Mouse (Mus musculus) MEL (cell line): ENCODE measurements around the gene Zbtb7b. TPM values are rescaled to one million over a fixed set of nuclear protein-coding genes. Genes with fewer than 3 reads are reported as not detected.

Experiments
- DNase-seq: peaks from one replicate; pipeline ENCODE4 v3.0.0; 2011; ENCODE audit warnings: low read depth, low spot score
- H3K27ac ChIP-seq: 2 replicates; pipeline ENCODE4 v1.5.1; 2012; ENCODE audit warnings: low read depth, mild to moderate bottlenecking, control low read depth, low read length, moderate library complexity; ENCODE audit not compliant: control insufficient read depth
- H3K27me3 ChIP-seq, 2 experiments: fragments of 150-350 bp in 1 of 2; sonication (generic) in 1 of 2; 2 replicates each; pipeline ENCODE4 v1.6.1; 2012; ENCODE audit warnings: low read length in 2 of 2, mild to moderate bottlenecking in 2 of 2, improper control_type of control experiment in 1 of 2, moderate library complexity in 1 of 2; ENCODE audit not compliant: insufficient read depth in 2 of 2, control insufficient read depth in 1 of 2
- H3K36me3 ChIP-seq, 2 experiments: 2 replicates each; pipeline ENCODE4 v1.6.1; 2012 to 2014; ENCODE audit warnings: low read length in 2 of 2, improper control_type of control experiment in 1 of 2, inconsistent platforms in 1 of 2, mild to moderate bottlenecking in 1 of 2; ENCODE audit not compliant: insufficient read depth in 2 of 2, control insufficient read depth in 1 of 2
- H3K4me1 ChIP-seq, 2 experiments: fragments of 150-350 bp in 1 of 2; sonication (generic) in 1 of 2; 2 replicates each; pipeline ENCODE4 v1.6.1; 2012; ENCODE audit warnings: low read length in 2 of 2, improper control_type of control experiment in 1 of 2, mild to moderate bottlenecking in 1 of 2; ENCODE audit not compliant: insufficient read depth in 2 of 2, control insufficient read depth in 1 of 2
- H3K4me3 ChIP-seq, 2 experiments: fragments of 150-350 bp in 1 of 2; sonication (generic) in 1 of 2; 2 replicates each; pipeline ENCODE4 v1.5.1; 2012; ENCODE audit warnings: low read depth in 2 of 2, low read length in 2 of 2, mild to moderate bottlenecking in 2 of 2, moderate library complexity in 2 of 2, control low read depth in 1 of 2, improper control_type of control experiment in 1 of 2; ENCODE audit not compliant: control insufficient read depth in 1 of 2, insufficient read depth in 1 of 2
- H3K79me2 ChIP-seq: 2 replicates; pipeline ENCODE4 v1.6.1; 2012; ENCODE audit warnings: mild to moderate bottlenecking, low read length, moderate library complexity; ENCODE audit not compliant: control insufficient read depth, poor library complexity, insufficient read depth
- H3K9ac ChIP-seq: 2 replicates; pipeline ENCODE4 v1.6.1; 2012; ENCODE audit warnings: low read depth, mild to moderate bottlenecking, control low read depth, low read length, moderate library complexity; ENCODE audit not compliant: control insufficient read depth, poor library complexity, severe bottlenecking
- H3K9me3 ChIP-seq: fragments of 150-350 bp; sonication (generic); replicated peaks from 2 replicates; pipeline ENCODE4 v1.6.1; 2012; ENCODE audit warnings: mild to moderate bottlenecking, low read length, improper control_type of control experiment, moderate library complexity; ENCODE audit not compliant: insufficient read depth
- BHLHE40 ChIP-seq: IDR thresholded peaks from 2 replicates; pipeline ENCODE4 v1.6.1; 2012; ENCODE audit warnings: low read depth, mild to moderate bottlenecking, inconsistent platforms, low read length, improper control_type of control experiment, borderline replicate concordance
- CHD1 ChIP-seq: IDR thresholded peaks from 2 replicates; pipeline ENCODE4 v1.6.1; 2012; ENCODE audit warnings: low read depth, mild to moderate bottlenecking, inconsistent platforms, low read length, improper control_type of control experiment
- CHD2 ChIP-seq: IDR thresholded peaks from 2 replicates; pipeline ENCODE4 v1.6.1; 2011; ENCODE audit warnings: low read length, improper control_type of control experiment
- CTCF ChIP-seq, 3 experiments: IDR thresholded peaks in 2 of 3; conservative IDR thresholded peaks in 1 of 3; 2 replicates each; pipeline ENCODE4 v1.5.1; 2011 to 2012; ENCODE audit warnings: low read length in 3 of 3, low read depth in 2 of 3, mild to moderate bottlenecking in 2 of 3, improper control_type of control experiment in 1 of 3, inconsistent platforms in 1 of 3, mixed read lengths in 1 of 3, moderate library complexity in 1 of 3; ENCODE audit not compliant: control insufficient read depth in 1 of 3, insufficient read depth in 1 of 3, poor library complexity in 1 of 3, severe bottlenecking in 1 of 3
- ELF1 ChIP-seq: IDR thresholded peaks from 2 replicates; pipeline ENCODE4 v1.6.1; 2014; ENCODE audit warnings: low read depth, mild to moderate bottlenecking, inconsistent platforms, low read length, improper control_type of control experiment, moderate library complexity
- EP300 ChIP-seq, 2 experiments: IDR thresholded peaks; 2 replicates each; pipeline ENCODE4 v1.6.1; 2011; ENCODE audit warnings: improper control_type of control experiment in 2 of 2, low read length in 2 of 2, low read depth in 1 of 2, mild to moderate bottlenecking in 1 of 2
- GABPA ChIP-seq: IDR thresholded peaks from 2 replicates; pipeline ENCODE4 v1.6.1; 2012; ENCODE audit warnings: low read depth, mild to moderate bottlenecking, inconsistent platforms, low read length, improper control_type of control experiment, moderate library complexity
- GATA1 ChIP-seq: IDR thresholded peaks from 2 replicates; pipeline ENCODE4 v1.6.1; 2011; ENCODE audit warnings: low read depth, low read length, improper control_type of control experiment
- HCFC1 ChIP-seq: IDR thresholded peaks from 2 replicates; pipeline ENCODE4 v1.6.1; 2012; ENCODE audit warnings: low read depth, mild to moderate bottlenecking, inconsistent platforms, low read length, improper control_type of control experiment, moderate library complexity
- JUND ChIP-seq: IDR thresholded peaks from 2 replicates; pipeline ENCODE4 v1.6.1; 2011; ENCODE audit warnings: low read depth, mild to moderate bottlenecking, improper control_type of control experiment, low read length
- MAFK ChIP-seq: IDR thresholded peaks from 2 replicates; pipeline ENCODE4 v1.6.1; 2011; ENCODE audit warnings: low read depth, mild to moderate bottlenecking, low read length, improper control_type of control experiment, borderline replicate concordance
- MEF2A ChIP-seq: IDR thresholded peaks from 2 replicates; pipeline ENCODE4 v1.6.1; 2014; ENCODE audit warnings: low read depth, mild to moderate bottlenecking, inconsistent platforms, low read length, improper control_type of control experiment; ENCODE audit not compliant: poor library complexity, insufficient replicate concordance, severe bottlenecking; ENCODE audit errors: extremely low read depth
- NELFE ChIP-seq: IDR thresholded peaks from 2 replicates; pipeline ENCODE4 v1.6.1; 2011; ENCODE audit warnings: low read depth, low read length, improper control_type of control experiment
- NRF1 ChIP-seq: IDR thresholded peaks from 2 replicates; pipeline ENCODE4 v1.6.1; 2014; ENCODE audit warnings: low read depth, mild to moderate bottlenecking, inconsistent platforms, low read length, improper control_type of control experiment, moderate library complexity; ENCODE audit not compliant: poor library complexity, insufficient read depth, severe bottlenecking
- POLR2A ChIP-seq, 2 experiments: IDR thresholded peaks; 2 replicates each; pipeline ENCODE4 v1.6.1; 2011 to 2012; ENCODE audit warnings: low read length in 2 of 2, mild to moderate bottlenecking in 2 of 2, control low read depth in 1 of 2, improper control_type of control experiment in 1 of 2, low read depth in 1 of 2, moderate library complexity in 1 of 2; ENCODE audit not compliant: control insufficient read depth in 1 of 2, insufficient read depth in 1 of 2, poor library complexity in 1 of 2
- RAD21 ChIP-seq: IDR thresholded peaks from 2 replicates; pipeline ENCODE4 v1.6.1; 2011; ENCODE audit warnings: mild to moderate bottlenecking, low read depth, low read length, improper control_type of control experiment
- TAL1 ChIP-seq: IDR thresholded peaks from 2 replicates; pipeline ENCODE4 v1.6.1; 2012; ENCODE audit warnings: mild to moderate bottlenecking, inconsistent platforms, low read length, moderate library complexity, mixed read lengths
- TCF12 ChIP-seq: IDR thresholded peaks from 2 replicates; pipeline ENCODE4 v1.6.1; 2014; ENCODE audit warnings: low read depth, mild to moderate bottlenecking, inconsistent platforms, low read length, improper control_type of control experiment, moderate library complexity
- UBTF ChIP-seq: IDR thresholded peaks from 2 replicates; pipeline ENCODE4 v1.6.1; 2012; ENCODE audit warnings: low read depth, mild to moderate bottlenecking, inconsistent platforms, low read length, improper control_type of control experiment, moderate library complexity, borderline replicate concordance; ENCODE audit not compliant: insufficient read depth
- USF2 ChIP-seq, 2 experiments: IDR thresholded peaks; 2 replicates each; pipeline ENCODE4 v1.6.1; 2011 to 2012; ENCODE audit warnings: improper control_type of control experiment in 2 of 2, low read length in 2 of 2, borderline replicate concordance in 1 of 2, inconsistent platforms in 1 of 2, low read depth in 1 of 2, mild to moderate bottlenecking in 1 of 2; ENCODE audit not compliant: insufficient read depth in 1 of 2
- ZKSCAN1 ChIP-seq: IDR thresholded peaks from 2 replicates; pipeline ENCODE4 v1.6.1; 2012; ENCODE audit warnings: low read depth, mild to moderate bottlenecking, inconsistent platforms, low read length, improper control_type of control experiment, moderate library complexity
- polyA plus RNA-seq, 2 experiments: library from polyadenylated mRNA; stranded (reverse) in 1 of 2; unstranded in 1 of 2; fragments of >175 nt in 1 of 2; fragments of >200 nt in 1 of 2; gene quantifications; 2 replicates each; pipeline versions ENCODE4 v1.2.1 to v1.2.4; 2012; ENCODE audit warnings: low replicate concordance in 2 of 2, low read depth in 1 of 2; ENCODE audit not compliant: insufficient read length in 2 of 2, insufficient read depth in 1 of 2, missing spikeins in 1 of 2
- total RNA-seq: library from RNA; depleted of rRNA; stranded (reverse); fragments of 300-350 nt; gene quantifications from 2 replicates; pipeline ENCODE4 v1.2.3, GENCODE M21; 2012

Zbtb7b gene
- total and polyA plus RNA-seq, 3 experiments, result 8.5 to 20.1 TPM; not detected in 1

DNA sequence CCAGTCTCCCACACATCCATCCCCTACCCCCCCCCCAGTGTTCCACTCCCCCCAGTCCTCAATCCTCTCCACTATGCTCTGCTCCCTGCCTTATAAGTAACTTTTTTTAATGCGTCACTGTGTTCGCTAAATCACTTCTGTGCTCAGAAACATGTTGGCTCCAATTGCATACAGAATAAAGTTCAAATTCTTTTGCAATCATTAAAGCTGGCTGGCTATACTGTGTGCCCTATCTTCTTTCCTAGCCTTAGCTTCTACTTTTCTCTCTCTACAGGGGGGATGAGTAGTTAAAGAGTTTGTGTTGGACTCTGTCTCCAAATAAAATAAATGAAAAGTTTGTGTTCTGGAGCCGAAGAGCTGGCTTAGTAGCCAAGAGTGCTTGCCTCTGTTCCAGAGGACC is 15.1 kb upstream of the Zbtb7b start:
- no peak for TF ChIP-seq CHD1
- TF ChIP-seq JUND, result no peak
- TF ChIP-seq ZKSCAN1, result no peak
- no peak for TF ChIP-seq RAD21
- no peak for TF ChIP-seq EP300 (IDR thresholded peaks at IDR 0.05; ENCODE audit: low read depth in 1 of 2, low read length in 2 of 2)
- TF ChIP-seq TAL1, result no peak
- TF ChIP-seq GATA1, result no peak
- TF ChIP-seq ELF1, result no peak
- TF ChIP-seq CTCF (IDR thresholded peaks at IDR 0.05 in 2 of 3, conservative IDR thresholded peaks at IDR 0.05 in 1 of 3; ENCODE audit: control insufficient read depth in 1 of 3, insufficient read depth in 1 of 3, low read depth in 2 of 3, low read length in 3 of 3, poor library complexity in 1 of 3, severe bottlenecking in 1 of 3), result no peak
- no peak for TF ChIP-seq TCF12
- TF ChIP-seq USF2 (IDR thresholded peaks at IDR 0.05; ENCODE audit: borderline replicate concordance in 1 of 2, insufficient read depth in 1 of 2, low read depth in 1 of 2, low read length in 2 of 2), result no peak
- no peak for TF ChIP-seq MEF2A
- no peak for TF ChIP-seq HCFC1
- no peak for TF ChIP-seq BHLHE40
- no peak for TF ChIP-seq POLR2A (IDR thresholded peaks at IDR 0.05; ENCODE audit: control insufficient read depth in 1 of 2, insufficient read depth in 1 of 2, low read depth in 1 of 2, low read length in 2 of 2, poor library complexity in 1 of 2)
- no peak for TF ChIP-seq UBTF
- no peak for TF ChIP-seq GABPA
- no peak for TF ChIP-seq NELFE
- H3K4me3 ChIP-seq, result no peak overlapping the region
- peaks cover 0 to 8% of the 10 kb centered on the region in 2 experiments; a peak in 2 of 4 replicates for H3K4me1 ChIP-seq
- H3K9me3 ChIP-seq, result no peaks in the 10 kb centered on the region
- H3K27me3 ChIP-seq, result no peaks in the 10 kb centered on the region
- no peak overlapping the region for H3K27ac ChIP-seq
- H3K9ac ChIP-seq, result no peak overlapping the region
- peaks cover 7 to 14% of the 10 kb centered on the region in 2 experiments for H3K36me3 ChIP-seq
- peaks cover 10% of the 10 kb centered on the region for H3K79me2 ChIP-seq
- DNase-seq, result no peak

GRCm38 (mm10) chr3:89408448-89408847 is 13.9 kb upstream of the Zbtb7b start:
- DNase-seq, result no peak
- TF ChIP-seq NRF1 (no peak), MAFK (no peak), CHD2 (no peak), CTCF (IDR thresholded peaks at IDR 0.05 in 2 of 3, conservative IDR thresholded peaks at IDR 0.05 in 1 of 3; ENCODE audit: control insufficient read depth in 1 of 3, insufficient read depth in 1 of 3, low read depth in 2 of 3, low read length in 3 of 3, poor library complexity in 1 of 3, severe bottlenecking in 1 of 3) (peak in 1 of 3 experiments; percentile 17; a peak in 1 of 6 replicates), CHD1 (no peak)
- Histone ChIP-seq H3K9me3 (no peaks in the 10 kb centered on the region), H3K4me3 (no peak overlapping the region), H3K79me2 (peaks cover 10% of the 10 kb centered on the region), H3K36me3 (peaks cover 9 to 14% of the 10 kb centered on the region in 2 experiments), H3K4me1 (peaks cover 0 to 8% of the 10 kb centered on the region in 2 experiments; a peak in 2 of 4 replicates), H3K9ac (no peak overlapping the region), H3K27me3 (no peaks in the 10 kb centered on the region), H3K27ac (no peak overlapping the region)
